Comparison of ENCODE assay signal across 8 mouse cellular contexts in genomic region chr5:138753946-138754302, GRCm38 (mm10). TPM values are rescaled to one million over a fixed set of nuclear protein-coding genes. Genes with fewer than 3 reads are reported as not detected.
DNase-seq lines count a peak whose midpoint lies in the region; ATAC-seq and TF ChIP-seq lines count a peak whose summit lies in the region.

No protein-coding gene starts in this region.

- no peaks in the 10 kb centered on the region for H3K9me3 ChIP-seq in kidney, embryonic 15.5 days (replicated peaks)
- H3K9me3 ChIP-seq in forebrain, embryonic 11.5 days (ENCODE audit: control insufficient read depth, low read length), result no peaks in the 10 kb centered on the region
- no peaks in the 10 kb centered on the region for H3K9me3 ChIP-seq in kidney, postnatal 0 days (replicated peaks; ENCODE audit: low read length)
- no peaks in the 10 kb centered on the region for H3K9me3 ChIP-seq in midbrain, embryonic 15.5 days

- 2% methylated on average over 9 of the region's 9 CpGs for WGBS in kidney, embryonic 15.5 days
- 6% methylated on average over 9 of the region's 9 CpGs for WGBS in forebrain, embryonic 11.5 days
- 4% methylated on average over 9 of the region's 9 CpGs for WGBS in kidney, postnatal 0 days
- WGBS in midbrain, embryonic 15.5 days, result 1% methylated on average over 9 of the region's 9 CpGs

- peak overlapping the region; percentile 92 for H3K27ac ChIP-seq in kidney, embryonic 15.5 days
- H3K27ac ChIP-seq in forebrain, embryonic 11.5 days (ENCODE audit: low read depth, low read length), result no peak overlapping the region
- peak overlapping the region; percentile 85 for H3K27ac ChIP-seq in kidney, postnatal 0 days
- peak overlapping the region; percentile 97 for H3K27ac ChIP-seq in midbrain, embryonic 15.5 days

- no peak for ATAC-seq in kidney, embryonic 15.5 days (replicated peaks; ENCODE audit: low FRiP score)
- peak; percentile 49 for ATAC-seq in forebrain, embryonic 11.5 days (replicated peaks; ENCODE audit: low FRiP score)
- ATAC-seq in kidney, postnatal 0 days (replicated peaks; ENCODE audit: low FRiP score, low read depth), result no peak
- ATAC-seq in midbrain, embryonic 15.5 days (replicated peaks), result peak; percentile 44

- peak overlapping the region; percentile 76 for H3K9ac ChIP-seq in kidney, embryonic 15.5 days
- H3K9ac ChIP-seq in forebrain, embryonic 11.5 days (ENCODE audit: low read length), result peak overlapping the region; percentile 80
- peak overlapping the region; percentile 80 for H3K9ac ChIP-seq in kidney, postnatal 0 days (ENCODE audit: low read depth, low read length)
- H3K9ac ChIP-seq in midbrain, embryonic 15.5 days, result peak overlapping the region; percentile 95

- H3K4me2 ChIP-seq in kidney, embryonic 15.5 days, result peak overlapping the region; percentile 94
- H3K4me2 ChIP-seq in forebrain, embryonic 11.5 days (ENCODE audit: low read depth, low read length, severe bottlenecking), result peak overlapping the region; percentile 98
- H3K4me2 ChIP-seq in kidney, postnatal 0 days (ENCODE audit: low read length), result peak overlapping the region; percentile 93
- peak overlapping the region; percentile 88 for H3K4me2 ChIP-seq in midbrain, embryonic 15.5 days

- peaks cover 7% of the 10 kb centered on the region for H3K36me3 ChIP-seq in kidney, embryonic 15.5 days
- H3K36me3 ChIP-seq in forebrain, embryonic 11.5 days (ENCODE audit: control insufficient read depth, insufficient read depth, low read length), result no peaks in the 10 kb centered on the region
- H3K36me3 ChIP-seq in kidney, postnatal 0 days (ENCODE audit: insufficient read depth, low read length), result no peaks in the 10 kb centered on the region
- no peaks in the 10 kb centered on the region; the same call in 1 of the 2 replicates for H3K36me3 ChIP-seq in midbrain, embryonic 15.5 days (replicated peaks)

- DNase-seq in kidney, adult 8-10 months, result no peak
- DNase-seq in ZHBTc4 (ENCODE audit: low read depth, low spot score), result peak; percentile 50
- no peak for DNase-seq in forebrain, embryonic 11.5 days (ENCODE audit: low spot score)
- DNase-seq in kidney, postnatal 0 days (ENCODE audit: low spot score), result peak; percentile 68
- DNase-seq in thymus, postnatal 14 days, result no peak
- no peak for DNase-seq in urinary bladder, postnatal 4 days (ENCODE audit: low spot score in 2 of 2)

- peak overlapping the region; percentile 66 for H3K4me3 ChIP-seq in kidney, embryonic 15.5 days (replicated peaks)
- peak overlapping the region; percentile 63 for H3K4me3 ChIP-seq in forebrain, embryonic 11.5 days (ENCODE audit: low read depth, low read length)
- H3K4me3 ChIP-seq in kidney, postnatal 0 days (replicated peaks; ENCODE audit: low read depth, low read length), result peak overlapping the region; percentile 61
- peak overlapping the region; percentile 91 for H3K4me3 ChIP-seq in midbrain, embryonic 15.5 days

- peaks cover 53% of the 10 kb centered on the region for H3K4me1 ChIP-seq in kidney, embryonic 15.5 days
- H3K4me1 ChIP-seq in forebrain, embryonic 11.5 days (replicated peaks; ENCODE audit: control insufficient read depth, insufficient read depth, low read length), result peaks cover 10% of the 10 kb centered on the region; the same call in 1 of the 2 replicates
- peaks cover 38% of the 10 kb centered on the region for H3K4me1 ChIP-seq in kidney, postnatal 0 days (replicated peaks; ENCODE audit: insufficient read depth, low read length)
- H3K4me1 ChIP-seq in midbrain, embryonic 15.5 days, result peaks cover 34% of the 10 kb centered on the region

- peaks cover 30% of the 10 kb centered on the region for H3K27me3 ChIP-seq in kidney, embryonic 15.5 days
- peaks cover 17% of the 10 kb centered on the region for H3K27me3 ChIP-seq in forebrain, embryonic 11.5 days (ENCODE audit: control insufficient read depth, insufficient read depth, low read length)
- no peaks in the 10 kb centered on the region for H3K27me3 ChIP-seq in kidney, postnatal 0 days (ENCODE audit: insufficient read depth, low read length)
- H3K27me3 ChIP-seq in midbrain, embryonic 15.5 days (replicated peaks), result no peaks in the 10 kb centered on the region

- TF ChIP-seq CTCF in kidney, postnatal 0 days (IDR thresholded peaks at IDR 0.05; ENCODE audit: low read depth), result no peak

RNA-seq across cellular contexts. Expression of gene Fam20c, which starts 0.4 kb away (rescaled TPM):
- polyA plus RNA-seq in kidney, embryonic 15.5 days (2015; fragmentation: Nextera tagmentation; extraction: Ambion mirVana), result 19.8 and 19.9 TPM in 2 replicates
- polyA plus RNA-seq in forebrain, embryonic 11.5 days (2014; fragmentation: Nextera tagmentation; extraction: Ambion mirVana), result 11.2 and 14.4 TPM in 2 replicates
- 27.3 and 27.6 TPM in 2 replicates for polyA plus RNA-seq in kidney, postnatal 0 days (2015; fragmentation: Nextera tagmentation; extraction: Ambion mirVana)
- polyA plus RNA-seq in midbrain, embryonic 15.5 days (2015; fragmentation: Nextera tagmentation; extraction: Ambion mirVana), result 57.9 and 65.4 TPM in 2 replicates

Comparison
In these comparisons a context has a peak if more than half of its experiments do, and no peak if none do; other contexts are left out.
1. DNase-seq: peak in ZHBTc4 (single experiment) and kidney, postnatal 0 days (single experiment); none in kidney, adult 8-10 months (0 of 2), forebrain, embryonic 11.5 days (single experiment), thymus, postnatal 14 days (single experiment) and urinary bladder, postnatal 4 days (0 of 2).
2. ATAC-seq: peak in forebrain, embryonic 11.5 days (single experiment) and midbrain, embryonic 15.5 days (single experiment); none in kidney, embryonic 15.5 days (single experiment) and kidney, postnatal 0 days (single experiment).
3. Peak in every context shown above with its lines, with median percentiles within 50 percentile points of each other: H3K4me2 ChIP-seq, H3K4me3 ChIP-seq and H3K9ac ChIP-seq.